Mouse (Mus musculus) CH12.LX (cell line): ENCODE measurements around the gene Tmem9. TPM values are rescaled to one million over a fixed set of nuclear protein-coding genes. Genes with fewer than 3 reads are reported as not detected.

Experiments used
- DNase-seq: peaks from one replicate; pipeline ENCODE4 v3.0.0-alpha.2; 2013; ENCODE audit errors: extremely low read depth
- H3K27ac ChIP-seq: 2 replicates; pipeline ENCODE4 v1.5.1; 2012; ENCODE audit warnings: low read depth, mild to moderate bottlenecking, control low read depth, moderate library complexity; ENCODE audit not compliant: insufficient read depth
- H3K27me3 ChIP-seq: replicated peaks from 2 replicates; pipeline ENCODE3; 2012; ENCODE audit warnings: inconsistent platforms
- H3K36me3 ChIP-seq, 2 experiments: replicated peaks in 1 of 2; 2 replicates each; pipeline versions ENCODE3 to v1.6.1; 2012; ENCODE audit warnings: inconsistent platforms in 1 of 2, low read length in 1 of 2, mild to moderate bottlenecking in 1 of 2, mixed read lengths in 1 of 2, moderate library complexity in 1 of 2; ENCODE audit not compliant: control insufficient read depth in 1 of 2, insufficient read depth in 1 of 2
- H3K4me1 ChIP-seq, 2 experiments: 2 replicates each; pipeline ENCODE4 v1.6.1; 2012; ENCODE audit warnings: inconsistent platforms in 1 of 2, moderate library complexity in 1 of 2; ENCODE audit not compliant: insufficient read depth in 2 of 2, control insufficient read depth in 1 of 2
- H3K4me2 ChIP-seq: 2 replicates; pipeline ENCODE4 v1.6.1; 2012; ENCODE audit warnings: low read depth, mild to moderate bottlenecking, control low read depth; ENCODE audit not compliant: poor library complexity, insufficient read depth, severe bottlenecking
- H3K4me3 ChIP-seq, 3 experiments: fragments of 150-350 bp in 1 of 3; sonication (generic) in 1 of 3; replicated peaks in 1 of 3; 2 replicates each; pipeline versions ENCODE3 to v1.5.1; 2011 to 2012; ENCODE audit warnings: low read depth in 2 of 3, low read length in 2 of 3, mild to moderate bottlenecking in 2 of 3, moderate library complexity in 2 of 3, control low read depth in 1 of 3, improper control_type of control experiment in 1 of 3, inconsistent platforms in 1 of 3, mixed read lengths in 1 of 3; ENCODE audit not compliant: poor library complexity in 1 of 3
- H3K79me2 ChIP-seq: replicated peaks from 2 replicates; pipeline ENCODE4 v1.6.1; 2012; ENCODE audit warnings: mild to moderate bottlenecking, moderate library complexity; ENCODE audit not compliant: control insufficient read depth, poor library complexity, insufficient read depth, severe bottlenecking; ENCODE audit errors: extremely low read depth
- H3K9ac ChIP-seq: 2 replicates; pipeline ENCODE4 v1.6.1; 2012; ENCODE audit warnings: low read depth, mild to moderate bottlenecking, control low read depth, moderate library complexity; ENCODE audit not compliant: insufficient read depth
- H3K9me3 ChIP-seq: replicated peaks from 2 replicates; pipeline ENCODE3; 2012; ENCODE audit warnings: low read length, inconsistent platforms, mixed read lengths
- CHD2 ChIP-seq: IDR thresholded peaks from 2 replicates; pipeline ENCODE4 v1.6.1; 2011; ENCODE audit warnings: low read length, improper control_type of control experiment
- ELF1 ChIP-seq: IDR thresholded peaks from 2 replicates; pipeline ENCODE4 v1.6.1; 2014; ENCODE audit warnings: low read depth, mild to moderate bottlenecking, inconsistent platforms, low read length, improper control_type of control experiment
- ETS1 ChIP-seq: conservative IDR thresholded peaks from 2 replicates; pipeline ENCODE4 v1.6.1; 2012; ENCODE audit warnings: low read depth, mild to moderate bottlenecking, inconsistent platforms, low read length, improper control_type of control experiment, moderate library complexity
- GABPA ChIP-seq: IDR thresholded peaks from 2 replicates; pipeline ENCODE4 v1.6.1; 2012; ENCODE audit warnings: low read depth, low read length, improper control_type of control experiment, inconsistent platforms; ENCODE audit not compliant: insufficient replicate concordance
- JUN ChIP-seq: IDR thresholded peaks from 2 replicates; pipeline ENCODE4 v1.6.1; 2011; ENCODE audit warnings: low read depth, mild to moderate bottlenecking, low read length, improper control_type of control experiment, moderate library complexity; ENCODE audit not compliant: insufficient read depth
- MAFK ChIP-seq: IDR thresholded peaks from 2 replicates; pipeline ENCODE4 v1.6.1; 2011; ENCODE audit warnings: low read length, improper control_type of control experiment; ENCODE audit not compliant: insufficient replicate concordance
- MAZ ChIP-seq: IDR thresholded peaks from 2 replicates; pipeline ENCODE4 v1.6.1; 2012; ENCODE audit warnings: low read depth, mild to moderate bottlenecking, inconsistent platforms, low read length, improper control_type of control experiment, moderate library complexity
- MEF2A ChIP-seq: IDR thresholded peaks from 2 replicates; pipeline ENCODE4 v1.6.1; 2014; ENCODE audit warnings: low read depth, mild to moderate bottlenecking, inconsistent platforms, low read length, improper control_type of control experiment, borderline replicate concordance
- MXI1 ChIP-seq: IDR thresholded peaks from 2 replicates; pipeline ENCODE4 v1.6.1; 2011; ENCODE audit warnings: mild to moderate bottlenecking, low read depth, low read length, improper control_type of control experiment
- MYC ChIP-seq: IDR thresholded peaks from 2 replicates; pipeline ENCODE4 v1.6.1; 2011; ENCODE audit warnings: low read depth, mild to moderate bottlenecking, improper control_type of control experiment, low read length
- POLR2AphosphoS2 ChIP-seq: IDR thresholded peaks from 2 replicates; pipeline ENCODE4 v1.6.1; 2011; ENCODE audit warnings: low read depth, low read length, improper control_type of control experiment
- TCF12 ChIP-seq: IDR thresholded peaks from 2 replicates; pipeline ENCODE4 v1.6.1; 2014; ENCODE audit warnings: low read depth, mild to moderate bottlenecking, inconsistent platforms, low read length, improper control_type of control experiment
- UBTF ChIP-seq: IDR thresholded peaks from 2 replicates; pipeline ENCODE4 v1.6.1; 2012; ENCODE audit warnings: low read depth, mild to moderate bottlenecking, inconsistent platforms, low read length, improper control_type of control experiment, moderate library complexity
- ZC3H11A ChIP-seq: IDR thresholded peaks from 2 replicates; pipeline ENCODE4 v1.6.1; 2012; ENCODE audit warnings: low read depth, mild to moderate bottlenecking, inconsistent platforms, low read length, improper control_type of control experiment
- ZKSCAN1 ChIP-seq: IDR thresholded peaks from 2 replicates; pipeline ENCODE4 v1.6.1; 2012; ENCODE audit warnings: low read depth, inconsistent platforms, low read length, improper control_type of control experiment, borderline replicate concordance
- ZNF384 ChIP-seq: IDR thresholded peaks from 2 replicates; pipeline ENCODE4 v1.6.1; 2012; ENCODE audit warnings: low read depth, low read length, improper control_type of control experiment, inconsistent platforms
- dilution Hi-C: fragments of 300-500 bp; cut with MboI; formaldehyde crosslinking; loops from 2 replicates; pipeline ENCODE4 v1.14.3; 2020; ENCODE audit warnings: low sequenced_read_pairs; ENCODE audit not compliant: extremely low pct_unique_long_range_greater_than_20kb, extremely low pct_ligation_motif_present
- in situ Hi-C: fragments of 300-500 bp; cut with MboI; formaldehyde crosslinking; loops from 3 replicates; pipeline ENCODE4 v1.14.3; 2019; ENCODE audit warnings: low sequenced_read_pairs, low pct_ligation_motif_present, low pct_unique_long_range_greater_than_20kb, mixed read lengths
- polyA plus RNA-seq: library from polyadenylated mRNA; unstranded; fragments of >175 nt; gene quantifications from 2 replicates; pipeline ENCODE4 v1.2.1, GENCODE M21; 2012; ENCODE audit warnings: low read depth; ENCODE audit not compliant: insufficient read length
- total RNA-seq, 2 experiments: library from RNA; depleted of rRNA; stranded (reverse); fragments of 300-350 nt in 1 of 2; fragments of >200 nt in 1 of 2; gene quantifications; 2 replicates each; pipeline ENCODE4 v1.2.3; 2012 to 2014

Gene Tmem9
- total and polyA plus RNA-seq, 3 experiments, result 22.2 to 28.2 (median 23.9) TPM

- no peaks in the 10 kb centered on the region for H3K36me3 ChIP-seq
- no peaks in the 10 kb centered on the region for H3K9me3 ChIP-seq
- no peak overlapping the region for H3K9ac ChIP-seq
- H3K4me1 ChIP-seq, result no peaks in the 10 kb centered on the region
- H3K27ac ChIP-seq, result no peak overlapping the region
- H3K27me3 ChIP-seq, result peaks cover 51% of the 10 kb centered on the region
- H3K4me3 ChIP-seq, result no peak overlapping the region
- DNase-seq, result no peak
- TF ChIP-seq MYC, result no peak
- TF ChIP-seq GABPA, result no peak
- no peak for TF ChIP-seq ELF1
- no peak for TF ChIP-seq ZNF384
- no peak overlapping the region for H3K4me2 ChIP-seq
- dilution Hi-C loops (no loop called here), in situ Hi-C loops (loop anchor here (10.0 kb wide), 2 partner anchors 83 to 167 kb away; partner anchors contain the start of gene Mroh3)
- no peaks in the 10 kb centered on the region for H3K79me2 ChIP-seq
Observed at GRCm38 (mm10) chr1:136047894-136048293, 39.9 kb downstream of the Tmem9 start.

- no peak for DNase-seq
- dilution Hi-C loops, result no loop called here
- no peak within 1 kb of the TSS for H3K9ac ChIP-seq
- peaks cover 53% of the 10 kb centered on the region for H3K27me3 ChIP-seq
- H3K4me1 ChIP-seq, result no peaks in the 10 kb centered on the region
- no peaks in the 10 kb centered on the region for H3K9me3 ChIP-seq
- H3K27ac ChIP-seq, result no peak within 1 kb of the TSS
- no peaks in the 10 kb centered on the region for H3K79me2 ChIP-seq
- no peak within 1 kb of the TSS for H3K4me3 ChIP-seq
- in situ Hi-C loops, result no loop called here
- no peaks in the 10 kb centered on the region for H3K36me3 ChIP-seq
- TF ChIP-seq POLR2AphosphoS2 (no peak), UBTF (no peak), MAFK (no peak), MEF2A (no peak), JUN (no peak), ZKSCAN1 (no peak), ELF1 (no peak), MXI1 (no peak), ETS1 (no peak), ZC3H11A (no peak), MAZ (no peak), CHD2 (no peak), TCF12 (no peak)
- no peak within 1 kb of the TSS for H3K4me2 ChIP-seq
Observed at GRCm38 (mm10) chr1:136050312-136051012, 42.5 kb downstream of the Tmem9 start, which contains the start of gene Ascl5. Ascl5 (plus strand) TSS chr1:136050804.
